Mouse (Mus musculus) liver, embryonic 11.5 days (tissue): ENCODE results near the gene Gnas. TPM values are rescaled to one million over a fixed set of nuclear protein-coding genes. Genes with fewer than 3 reads are reported as not detected.
A peak's percentile ranks its signal among the peaks of the same experiment; 100 is the strongest.

Experiments
- ATAC-seq: fragments of 200-750 bp; cut with Nextera tagmentation; replicated peaks from 2 replicates; pipeline ENCODE4 v1.8.0; 2017; ENCODE audit warnings: moderate number of reproducible peaks, mild to moderate bottlenecking, moderate TSS enrichment, moderate library complexity; ENCODE audit not compliant: low FRiP score
- DNase-seq: peaks from one replicate; pipeline ENCODE4 v3.0.0-alpha.2; 2017; ENCODE audit warnings: low spot score
- H3K27ac ChIP-seq: fragments of 300-500 bp; sonication (generic); 2 replicates; pipeline ENCODE4 v1.5.1; 2014; ENCODE audit warnings: mild to moderate bottlenecking, low read depth, low read length, control low read depth
- H3K27me3 ChIP-seq: fragments of 300-500 bp; sonication (generic); replicated peaks from 2 replicates; pipeline ENCODE4 v1.6.1; 2014; ENCODE audit warnings: low read length, mixed read lengths; ENCODE audit not compliant: control insufficient read depth, insufficient read depth
- H3K36me3 ChIP-seq: fragments of 300-500 bp; sonication (generic); 2 replicates; pipeline ENCODE4 v1.6.1; 2014; ENCODE audit warnings: mild to moderate bottlenecking, low read length, moderate library complexity, mixed read lengths; ENCODE audit not compliant: control insufficient read depth, insufficient read depth
- H3K4me1 ChIP-seq: fragments of 300-500 bp; sonication (generic); replicated peaks from 2 replicates; pipeline ENCODE4 v1.6.1; 2014; ENCODE audit warnings: low read length, mixed read lengths; ENCODE audit not compliant: control insufficient read depth, insufficient read depth
- H3K4me2 ChIP-seq: fragments of 300-500 bp; sonication (generic); 2 replicates; pipeline ENCODE4 v1.6.1; 2014; ENCODE audit warnings: mild to moderate bottlenecking, control low read depth, moderate library complexity
- H3K4me3 ChIP-seq: fragments of 300-500 bp; sonication (generic); 2 replicates; pipeline ENCODE4 v1.5.1; 2014; ENCODE audit warnings: low read depth, low read length, control low read depth
- H3K9ac ChIP-seq: fragments of 300-500 bp; sonication (generic); 2 replicates; pipeline ENCODE4 v1.6.1; 2014; ENCODE audit warnings: low read depth, low read length, control low read depth
- H3K9me3 ChIP-seq: fragments of 300-500 bp; sonication (generic); 2 replicates; pipeline ENCODE4 v1.6.1; 2016; ENCODE audit warnings: low read length, inconsistent platforms, mixed read lengths; ENCODE audit not compliant: control insufficient read depth
- WGBS: fragments of 180-500 bp; shearing (Covaris S2); extraction: QIAGEN DNeasy Blood & Tissue Kit; methylation state at CpG from one replicate; pipeline ENCODE4 v1.1.7; 2014; 5-methylcytosine and 5-hydroxymethylcytosine counted together
- polyA plus RNA-seq: library from polyadenylated mRNA; unstranded; fragments of >200 nt; fragmentation: Nextera tagmentation; extraction: Ambion mirVana; gene quantifications from 2 replicates; pipeline ENCODE4 v1.2.1, GENCODE M21; 2014

Gnas gene
- polyA plus RNA-seq, 1 experiment from 2014 or later, result 742 TPM

DNA sequence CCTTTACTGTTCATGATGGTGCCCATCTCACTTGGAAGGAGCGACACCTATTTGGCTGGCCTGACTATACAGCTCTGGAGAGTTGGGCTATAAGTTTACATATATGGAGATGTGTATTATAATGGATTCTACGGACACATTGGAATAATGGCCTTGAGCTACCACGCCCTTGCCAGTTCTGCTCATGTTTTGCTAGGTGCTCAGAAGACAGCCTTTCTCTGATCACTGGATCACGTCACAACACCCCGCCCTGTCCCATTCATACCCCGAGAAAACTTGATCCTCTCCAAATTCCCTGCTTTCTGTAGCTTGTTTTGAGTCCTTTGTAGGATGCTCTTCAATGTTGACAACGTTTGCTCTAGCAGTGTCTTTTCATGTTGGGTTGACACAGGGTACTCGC lies 19.9 kb upstream of the Gnas start:
- Histone ChIP-seq H3K4me1 (peaks cover 3% of the 10 kb centered on the region), H3K27ac (no peak overlapping the region), H3K9me3 (no peaks in the 10 kb centered on the region), H3K4me2 (no peak overlapping the region), H3K4me3 (no peak overlapping the region), H3K27me3 (no peaks in the 10 kb centered on the region), H3K9ac (no peak overlapping the region), H3K36me3 (peaks cover 13% of the 10 kb centered on the region)
- no peak for ATAC-seq
- no peak for DNase-seq
- 88% methylated on average over 8 of the region's 8 CpGs for WGBS

DNA sequence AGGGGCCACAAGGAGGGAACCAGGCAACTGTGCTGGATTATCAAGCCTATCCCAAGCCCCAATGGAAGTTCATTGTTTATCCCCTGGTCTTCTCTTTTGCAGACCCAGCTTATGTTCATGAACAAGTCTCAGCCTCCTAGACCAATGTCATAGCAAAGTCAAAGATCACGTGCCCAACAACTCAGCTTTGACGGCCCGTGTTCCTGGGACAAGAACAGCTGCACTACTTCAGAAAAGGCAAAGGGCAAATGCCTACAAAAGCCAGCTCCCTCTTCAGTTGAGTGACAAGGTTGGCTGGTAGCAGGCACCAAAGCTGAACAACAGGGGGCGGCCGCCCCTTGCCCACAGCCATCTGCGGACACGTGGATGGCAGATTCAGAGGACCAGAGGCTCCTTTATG lies 13.7 kb upstream of the Gnas start:
- H3K4me3 ChIP-seq, result no peak overlapping the region
- H3K36me3 ChIP-seq, result peaks cover 21% of the 10 kb centered on the region
- DNase-seq, result no peak
- no peaks in the 10 kb centered on the region for H3K4me1 ChIP-seq
- WGBS, result 88% methylated on average over 7 of the region's 7 CpGs
- no peak for ATAC-seq
- no peak overlapping the region for H3K27ac ChIP-seq
- no peaks in the 10 kb centered on the region for H3K9me3 ChIP-seq
- no peak overlapping the region for H3K4me2 ChIP-seq
- H3K27me3 ChIP-seq, result no peaks in the 10 kb centered on the region
- H3K9ac ChIP-seq, result no peak overlapping the region

- no peak for DNase-seq
- no peak overlapping the region for H3K27ac ChIP-seq
- H3K36me3 ChIP-seq, result peaks cover 23% of the 10 kb centered on the region
- no peak overlapping the region for H3K4me2 ChIP-seq
- WGBS, result 76% methylated on average over 6 of the region's 6 CpGs
- H3K9ac ChIP-seq, result no peak overlapping the region
- H3K4me3 ChIP-seq, result no peak overlapping the region
- H3K4me1 ChIP-seq, result no peaks in the 10 kb centered on the region
- H3K9me3 ChIP-seq, result no peaks in the 10 kb centered on the region
- no peak for ATAC-seq
- no peaks in the 10 kb centered on the region for H3K27me3 ChIP-seq
These were observed 12.7 kb upstream of the Gnas start for GRCm38 (mm10) chr2:174271459-174271858.

GRCm38 (mm10) chr2:174273131-174273530 lies 11.0 kb upstream of the Gnas start:
- Histone ChIP-seq H3K4me2 (no peak overlapping the region), H3K36me3 (peaks cover 13% of the 10 kb centered on the region; the same call in 1 of the 2 replicates), H3K4me3 (no peak overlapping the region), H3K9ac (no peak overlapping the region), H3K4me1 (no peaks in the 10 kb centered on the region), H3K27me3 (no peaks in the 10 kb centered on the region), H3K27ac (no peak overlapping the region), H3K9me3 (no peaks in the 10 kb centered on the region)
- ATAC-seq (no peak), DNase-seq (no peak)
- 83% methylated on average over 5 of the region's 5 CpGs for WGBS

GRCm38 (mm10) chr2:174273961-174274360 lies 10.2 kb upstream of the Gnas start:
- H3K27ac ChIP-seq, result no peak overlapping the region
- H3K4me3 ChIP-seq, result no peak overlapping the region

GRCm38 (mm10) chr2:174279771-174280170 lies 4.3 kb upstream of the Gnas start:
- DNase-seq (no peak), ATAC-seq (no peak)
- Histone ChIP-seq H3K4me3 (no peak overlapping the region), H3K27ac (no peak overlapping the region), H3K9me3 (peaks cover 4% of the 10 kb centered on the region; the same call in 1 of the 2 replicates), H3K27me3 (peaks cover 9% of the 10 kb centered on the region), H3K9ac (no peak overlapping the region), H3K36me3 (peaks cover 40% of the 10 kb centered on the region), H3K4me1 (no peaks in the 10 kb centered on the region), H3K4me2 (no peak overlapping the region)
- 68% methylated on average over 8 of the region's 8 CpGs for WGBS

More at GRCm38 (mm10) chr2:174273961-174274360, 10.2 kb upstream of the Gnas start:
- Histone ChIP-seq H3K9me3 (no peaks in the 10 kb centered on the region), H3K27me3 (no peaks in the 10 kb centered on the region), H3K4me2 (no peak overlapping the region), H3K9ac (no peak overlapping the region), H3K36me3 (peaks cover 13% of the 10 kb centered on the region; the same call in 1 of the 2 replicates), H3K4me1 (no peaks in the 10 kb centered on the region)
- no peak for DNase-seq
- no peak for ATAC-seq
- WGBS, result 79% methylated on average over 2 of the region's 2 CpGs

DNA sequence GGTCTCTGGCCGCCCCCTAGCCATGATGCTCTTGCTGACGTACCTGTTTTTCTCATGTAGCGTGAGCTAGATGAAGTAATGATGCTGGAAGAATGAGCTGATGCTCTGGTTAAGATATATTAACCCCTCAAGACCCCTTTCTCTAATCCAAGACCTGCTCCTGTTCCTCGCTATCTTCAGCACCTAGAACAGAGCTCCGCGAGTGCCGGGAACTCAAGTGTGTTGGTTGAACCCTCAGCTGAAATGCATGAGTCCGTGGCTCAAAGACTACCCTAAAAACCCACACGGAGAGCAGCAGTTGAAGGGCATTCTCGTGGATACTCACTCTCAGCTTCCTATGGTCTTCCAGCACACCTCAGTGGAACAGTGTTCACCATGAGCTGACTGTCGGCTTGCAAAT lies 779 bp upstream of the Gnas start:
- peaks cover 67% of the 10 kb centered on the region for H3K36me3 ChIP-seq
- ATAC-seq (no peak), DNase-seq (no peak)
- 57% methylated on average over 11 of the region's 11 CpGs for WGBS
- H3K4me3 ChIP-seq, result peak overlapping the region; percentile 16; the same call in 1 of the 2 replicates
- H3K9me3 ChIP-seq, result peaks cover 21% of the 10 kb centered on the region
- H3K9ac ChIP-seq, result no peak overlapping the region
- H3K4me2 ChIP-seq, result peak overlapping the region; percentile 52; the same call in 1 of the 2 replicates
- no peak overlapping the region for H3K27ac ChIP-seq
- H3K27me3 ChIP-seq, result peaks cover 41% of the 10 kb centered on the region
- no peaks in the 10 kb centered on the region for H3K4me1 ChIP-seq

DNA sequence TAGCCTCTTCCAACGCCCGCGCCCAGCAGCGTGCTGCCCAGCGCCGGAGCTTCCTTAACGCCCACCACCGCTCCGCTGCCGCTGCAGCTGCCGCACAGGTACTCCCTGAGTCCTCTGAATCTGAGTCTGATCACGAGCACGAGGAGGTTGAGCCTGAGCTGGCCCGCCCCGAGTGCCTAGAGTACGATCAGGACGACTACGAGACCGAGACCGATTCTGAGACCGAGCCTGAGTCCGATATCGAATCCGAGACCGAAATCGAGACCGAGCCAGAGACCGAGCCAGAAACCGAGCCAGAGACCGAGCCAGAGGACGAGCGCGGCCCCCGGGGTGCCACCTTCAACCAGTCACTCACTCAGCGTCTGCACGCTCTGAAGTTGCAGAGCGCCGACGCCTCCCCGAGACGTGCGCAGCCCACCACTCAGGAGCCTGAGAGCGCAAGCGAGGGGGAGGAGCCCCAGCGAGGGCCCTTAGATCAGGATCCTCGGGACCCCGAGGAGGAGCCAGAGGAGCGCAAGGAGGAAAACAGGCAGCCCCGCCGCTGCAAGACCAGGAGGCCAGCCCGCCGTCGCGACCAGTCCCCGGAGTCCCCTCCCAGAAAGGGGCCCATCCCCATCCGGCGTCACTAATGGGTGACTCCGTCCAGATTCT lies 812 bp downstream of the Gnas start:
- ATAC-seq, result no peak
- H3K4me1 ChIP-seq, result no peaks in the 10 kb centered on the region
- H3K4me3 ChIP-seq, result peak overlapping the region; percentile 35
- H3K36me3 ChIP-seq, result peaks cover 66% of the 10 kb centered on the region
- no peak overlapping the region for H3K27ac ChIP-seq
- H3K4me2 ChIP-seq, result peak overlapping the region; percentile 52
- peaks cover 43% of the 10 kb centered on the region for H3K27me3 ChIP-seq
- WGBS, result 57% methylated on average over 58 of the region's 58 CpGs
- H3K9me3 ChIP-seq, result peaks cover 21% of the 10 kb centered on the region
- peak; percentile 46 for DNase-seq
- H3K9ac ChIP-seq, result no peak overlapping the region

- DNase-seq, result no peak
- Histone ChIP-seq H3K36me3 (peaks cover 63% of the 10 kb centered on the region), H3K4me1 (0 out of 2 replicates have a peak, but pooled peaks cover 2% of the 10 kb centered on the region), H3K4me2 (no peak overlapping the region; the same call in 1 of the 2 replicates), H3K9me3 (peaks cover 21% of the 10 kb centered on the region), H3K27ac (no peak overlapping the region), H3K4me3 (peak overlapping the region; percentile 12), H3K27me3 (peaks cover 43% of the 10 kb centered on the region), H3K9ac (no peak overlapping the region)
- ATAC-seq, result no peak
- WGBS, result 50% methylated on average over 34 of the region's 34 CpGs
These were observed 1.9 kb downstream of the Gnas start for GRCm38 (mm10) chr2:174285921-174286470.
